Mouse (Mus musculus) G1E (cell line): ENCODE measurements around the gene Cd3eap.

ENCODE experiments used
- CTCF ChIP-seq: IDR thresholded peaks from 2 replicates; pipeline ENCODE4 v1.5.1; 2012; ENCODE audit warnings: low read depth, low read length, inconsistent platforms, mixed read lengths
- GATA1 ChIP-seq: IDR thresholded peaks from 2 replicates; pipeline ENCODE4 v1.6.1; 2012; ENCODE audit warnings: borderline replicate concordance, low read length, inconsistent platforms, mixed read lengths
- TAL1 ChIP-seq: conservative IDR thresholded peaks from 2 replicates; pipeline ENCODE4 v1.6.1; 2012; ENCODE audit warnings: low read depth, low read length, inconsistent platforms, mixed read lengths

DNA sequence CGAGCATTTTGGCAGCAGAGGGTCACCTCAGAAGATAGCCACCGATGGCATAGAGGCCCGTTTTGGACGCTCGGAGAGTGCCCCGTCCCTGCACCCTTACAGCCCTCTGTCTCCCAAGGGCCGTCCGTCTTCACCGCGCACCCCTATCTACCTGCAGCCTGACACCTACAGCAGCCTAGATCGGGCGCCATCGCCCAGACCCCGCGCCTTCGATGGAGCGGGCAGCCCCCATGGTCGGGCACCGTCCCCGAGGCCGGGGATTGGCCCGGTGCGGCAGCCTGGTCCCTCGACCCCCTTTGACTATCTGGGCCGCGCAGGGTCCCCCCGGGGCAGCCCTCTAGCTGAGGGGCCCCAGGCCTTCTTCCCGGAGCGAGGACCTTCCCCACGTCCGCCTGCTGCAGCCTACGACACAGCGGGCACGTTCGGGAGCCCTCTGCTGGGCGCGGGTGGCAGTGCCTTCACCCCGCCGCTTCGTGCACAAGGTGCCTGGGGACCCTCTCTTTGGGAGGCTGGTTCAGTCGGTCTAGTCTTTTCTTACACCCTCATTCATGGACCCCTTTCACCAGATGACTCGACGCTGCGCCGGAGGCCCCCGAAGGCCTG lies 10.6 kb upstream of the Cd3eap start:
- TF ChIP-seq CTCF (no peak), TAL1 (no peak), GATA1 (no peak)
